Mouse (Mus musculus) midbrain, embryonic 16.5 days (tissue): ENCODE measurements at regions not wholly inside any gene's neighbourhood (a gene's known extent, or its start where the extent isn't known, plus 50 kb on each side); places are given as distances from the start of the nearest gene placed in this dataset.

Experiments used
- ATAC-seq: fragments of 200-750 bp; cut with Nextera tagmentation; 2 replicates; pipeline ENCODE4 v1.8.0; 2017; ENCODE audit warnings: moderate TSS enrichment
- H3K27ac ChIP-seq: fragments of 300-500 bp; sonication (generic); 2 replicates; pipeline ENCODE4 v1.5.1; 2014; ENCODE audit warnings: mild to moderate bottlenecking, low read length, mixed read lengths
- H3K27me3 ChIP-seq: fragments of 300-500 bp; sonication (generic); 2 replicates; pipeline ENCODE4 v1.6.1; 2014; ENCODE audit warnings: low read depth, low read length, mixed read lengths; ENCODE audit not compliant: control insufficient read depth, insufficient read depth
- H3K36me3 ChIP-seq: fragments of 300-500 bp; sonication (generic); 2 replicates; pipeline ENCODE4 v1.6.1; 2014; ENCODE audit warnings: mild to moderate bottlenecking, low read length, moderate library complexity, mixed read lengths; ENCODE audit not compliant: control insufficient read depth, insufficient read depth
- H3K4me1 ChIP-seq: fragments of 300-500 bp; sonication (generic); 2 replicates; pipeline ENCODE4 v1.6.1; 2014; ENCODE audit warnings: mild to moderate bottlenecking, low read length, mixed read lengths; ENCODE audit not compliant: control insufficient read depth, insufficient read depth
- H3K4me2 ChIP-seq: fragments of 300-500 bp; sonication (generic); 2 replicates; pipeline ENCODE4 v1.6.1; 2014; ENCODE audit warnings: mild to moderate bottlenecking, low read length, mixed read lengths
- H3K4me3 ChIP-seq: fragments of 300-500 bp; sonication (generic); 2 replicates; pipeline ENCODE4 v1.5.1; 2014; ENCODE audit warnings: low read depth, mild to moderate bottlenecking, low read length, moderate library complexity, mixed read lengths
- H3K9ac ChIP-seq: fragments of 300-500 bp; sonication (generic); 2 replicates; pipeline ENCODE4 v1.6.1; 2014; ENCODE audit warnings: low read depth, low read length, mixed read lengths
- H3K9me3 ChIP-seq: fragments of 300-500 bp; sonication (generic); replicated peaks from 2 replicates; pipeline ENCODE4 v1.6.1; 2014; ENCODE audit warnings: mild to moderate bottlenecking, low read length, mixed read lengths; ENCODE audit not compliant: control insufficient read depth, poor library complexity, severe bottlenecking
- WGBS: fragments of 180-500 bp; shearing (Covaris S2); extraction: QIAGEN DNeasy Blood & Tissue Kit; methylation state at CpG from one replicate; pipeline ENCODE4 v1.1.7; 2014; 5-methylcytosine and 5-hydroxymethylcytosine counted together

DNA sequence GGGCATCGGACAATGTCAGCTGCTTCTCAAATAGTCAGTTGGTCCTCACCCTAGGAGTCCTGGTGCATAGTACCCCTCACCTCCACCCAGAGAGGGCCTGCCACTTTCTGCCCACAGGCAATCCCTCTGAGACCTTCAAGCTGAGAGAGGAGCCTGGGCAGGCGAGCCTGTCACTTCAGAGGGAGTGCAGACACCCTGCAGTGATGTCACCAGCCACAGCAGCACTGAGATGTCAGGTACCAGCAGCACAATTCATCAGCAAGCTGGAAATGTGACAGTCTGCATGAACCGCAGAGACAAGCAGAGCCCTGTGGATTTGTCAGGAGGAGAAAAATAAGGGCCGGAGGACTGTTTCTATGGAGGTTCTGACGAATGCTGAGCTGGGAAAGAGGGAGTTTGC lies 324.3 kb downstream of the Qk start:
- Histone ChIP-seq H3K9me3 (no peaks in the 10 kb centered on the region), H3K27ac (no peak overlapping the region), H3K4me3 (no peak overlapping the region), H3K36me3 (no peaks in the 10 kb centered on the region), H3K4me2 (no peak overlapping the region), H3K4me1 (no peaks in the 10 kb centered on the region), H3K27me3 (no peaks in the 10 kb centered on the region), H3K9ac (no peak overlapping the region)
- ATAC-seq, result no peak
- WGBS, result 66% methylated on average over 5 of the region's 5 CpGs

DNA sequence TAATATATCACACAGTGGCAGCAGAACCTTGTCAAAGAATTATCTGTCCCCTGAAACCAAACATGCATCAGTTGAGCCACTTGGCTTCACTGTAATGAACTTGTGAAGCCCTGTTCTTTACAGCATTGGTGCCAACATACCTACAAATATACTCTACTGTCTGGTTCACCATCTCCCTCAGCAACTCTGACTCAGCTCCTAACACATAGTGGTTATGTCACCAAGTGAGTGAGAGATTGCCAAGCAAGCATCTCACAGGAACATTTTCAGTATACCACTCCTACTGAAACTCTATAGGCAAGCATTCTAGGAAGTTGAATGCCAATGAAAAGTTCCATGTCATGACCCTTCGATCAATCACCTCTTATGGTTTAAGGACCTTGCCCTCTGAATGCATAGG lies 321.2 kb upstream of the Pabpc6 start:
- no peak overlapping the region for H3K4me2 ChIP-seq
- H3K4me1 ChIP-seq, result no peaks in the 10 kb centered on the region; the same call in 1 of the 2 replicates
- no peaks in the 10 kb centered on the region for H3K27me3 ChIP-seq
- no peak for ATAC-seq
- no peaks in the 10 kb centered on the region; the same call in 1 of the 2 replicates for H3K9me3 ChIP-seq
- 94% methylated on average over 1 of the region's 1 CpGs for WGBS
- H3K27ac ChIP-seq, result no peak overlapping the region
- no peak overlapping the region for H3K9ac ChIP-seq
- no peak overlapping the region for H3K4me3 ChIP-seq
- H3K36me3 ChIP-seq, result no peaks in the 10 kb centered on the region

- H3K36me3 ChIP-seq, result no peaks in the 10 kb centered on the region
- H3K27ac ChIP-seq, result no peak overlapping the region
- H3K27me3 ChIP-seq, result no peaks in the 10 kb centered on the region
- no peak overlapping the region for H3K4me2 ChIP-seq
- no peaks in the 10 kb centered on the region; the same call in 1 of the 2 replicates for H3K9me3 ChIP-seq
- H3K4me1 ChIP-seq, result no peaks in the 10 kb centered on the region
- H3K4me3 ChIP-seq, result no peak overlapping the region
- no peak overlapping the region for H3K9ac ChIP-seq
- 89% methylated on average over 3 of the region's 3 CpGs for WGBS
- ATAC-seq, result no peak
Observed at GRCm38 (mm10) chr17:9981273-9981672, 311.8 kb upstream of the Pabpc6 start.

DNA sequence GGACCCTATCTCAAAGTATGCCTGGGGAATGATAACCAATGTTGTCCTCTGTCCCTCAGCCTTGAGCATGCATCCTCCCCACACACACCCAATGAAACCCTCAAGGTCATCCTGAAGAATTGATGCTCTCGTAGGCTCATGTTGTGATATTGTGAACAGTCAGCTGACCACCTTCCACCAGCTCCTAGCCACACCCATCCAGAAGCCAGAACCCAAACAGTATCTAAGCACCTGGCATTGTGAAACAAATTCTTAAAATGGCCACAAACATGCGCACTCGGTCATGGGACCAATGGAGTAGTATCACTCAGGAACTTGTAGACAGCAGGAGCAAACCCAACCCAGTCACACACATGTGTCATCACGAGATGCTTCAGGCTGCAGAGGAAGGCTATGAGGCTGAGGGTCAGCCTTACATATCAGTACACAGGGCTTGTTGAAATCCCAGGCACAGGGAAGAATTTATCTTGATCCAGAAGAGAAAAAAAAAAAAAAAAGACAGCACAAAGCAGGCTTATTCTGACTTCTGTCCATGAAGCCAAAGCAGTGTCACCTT lies 307.4 kb upstream of the Pabpc6 start:
- Histone ChIP-seq H3K9me3 (no peaks in the 10 kb centered on the region), H3K27me3 (no peaks in the 10 kb centered on the region), H3K4me1 (no peaks in the 10 kb centered on the region), H3K9ac (no peak overlapping the region), H3K4me2 (no peak overlapping the region), H3K36me3 (no peaks in the 10 kb centered on the region), H3K27ac (no peak overlapping the region), H3K4me3 (no peak overlapping the region)
- 93% methylated on average over 4 of the region's 4 CpGs for WGBS
- no peak for ATAC-seq

GRCm38 (mm10) chr17:9975995-9976394 lies 306.5 kb upstream of the Pabpc6 start:
- Histone ChIP-seq H3K4me2 (no peak overlapping the region), H3K9me3 (no peaks in the 10 kb centered on the region), H3K36me3 (no peaks in the 10 kb centered on the region), H3K4me3 (no peak overlapping the region), H3K27ac (no peak overlapping the region), H3K27me3 (no peaks in the 10 kb centered on the region), H3K9ac (no peak overlapping the region), H3K4me1 (no peaks in the 10 kb centered on the region)
- no peak for ATAC-seq
- 87% methylated on average over 14 of the region's 14 CpGs for WGBS

DNA sequence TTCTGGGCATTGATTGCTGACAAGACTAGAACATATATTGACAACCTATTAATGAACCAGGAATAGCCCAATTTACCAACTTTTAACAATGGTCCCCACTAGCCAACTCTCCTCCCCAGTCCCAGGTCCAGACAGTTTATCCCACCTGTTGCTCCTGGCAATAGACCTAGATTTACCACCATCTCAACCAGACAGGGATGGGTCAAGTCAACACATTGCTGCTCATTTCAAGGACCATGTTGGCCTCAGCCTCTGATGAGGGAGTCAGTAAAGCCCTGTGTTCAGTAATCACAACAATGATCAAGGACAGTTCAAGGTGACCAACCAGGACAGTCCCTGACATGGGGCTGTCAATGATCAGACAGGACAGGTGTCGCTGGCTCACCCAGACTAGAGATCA lies 305.6 kb upstream of the Pabpc6 start:
- H3K4me1 ChIP-seq, result peaks cover 2% of the 10 kb centered on the region; the same call in 1 of the 2 replicates
- H3K4me2 ChIP-seq, result no peak overlapping the region
- no peaks in the 10 kb centered on the region for H3K27me3 ChIP-seq
- no peak overlapping the region for H3K4me3 ChIP-seq
- no peaks in the 10 kb centered on the region for H3K36me3 ChIP-seq
- H3K9me3 ChIP-seq, result no peaks in the 10 kb centered on the region
- no peak for ATAC-seq
- H3K9ac ChIP-seq, result no peak overlapping the region
- no peak overlapping the region for H3K27ac ChIP-seq
- WGBS, result 85% methylated on average over 1 of the region's 1 CpGs

GRCm38 (mm10) chr17:9967988-9968387 lies 298.5 kb upstream of the Pabpc6 start:
- ATAC-seq, result no peak
- H3K4me3 ChIP-seq, result no peak overlapping the region
- H3K27ac ChIP-seq, result peak overlapping the region; percentile 10; the same call in 1 of the 2 replicates
- 53% methylated on average over 7 of the region's 7 CpGs for WGBS
- no peaks in the 10 kb centered on the region for H3K27me3 ChIP-seq
- H3K4me1 ChIP-seq, result peaks cover 5% of the 10 kb centered on the region; the same call in 1 of the 2 replicates
- H3K9ac ChIP-seq, result no peak overlapping the region
- H3K9me3 ChIP-seq, result no peaks in the 10 kb centered on the region
- H3K36me3 ChIP-seq, result no peaks in the 10 kb centered on the region
- no peak overlapping the region for H3K4me2 ChIP-seq

- Histone ChIP-seq H3K4me1 (peaks cover 3% of the 10 kb centered on the region; the same call in 1 of the 2 replicates), H3K9ac (no peak overlapping the region), H3K4me2 (no peak overlapping the region), H3K36me3 (no peaks in the 10 kb centered on the region), H3K9me3 (no peaks in the 10 kb centered on the region), H3K27ac (no peak overlapping the region), H3K27me3 (no peaks in the 10 kb centered on the region), H3K4me3 (no peak overlapping the region)
- 85% methylated on average over 10 of the region's 10 CpGs for WGBS
- ATAC-seq, result no peak
Observed at GRCm38 (mm10) chr17:9962893-9963436, 293.4 kb upstream of the Pabpc6 start.

DNA sequence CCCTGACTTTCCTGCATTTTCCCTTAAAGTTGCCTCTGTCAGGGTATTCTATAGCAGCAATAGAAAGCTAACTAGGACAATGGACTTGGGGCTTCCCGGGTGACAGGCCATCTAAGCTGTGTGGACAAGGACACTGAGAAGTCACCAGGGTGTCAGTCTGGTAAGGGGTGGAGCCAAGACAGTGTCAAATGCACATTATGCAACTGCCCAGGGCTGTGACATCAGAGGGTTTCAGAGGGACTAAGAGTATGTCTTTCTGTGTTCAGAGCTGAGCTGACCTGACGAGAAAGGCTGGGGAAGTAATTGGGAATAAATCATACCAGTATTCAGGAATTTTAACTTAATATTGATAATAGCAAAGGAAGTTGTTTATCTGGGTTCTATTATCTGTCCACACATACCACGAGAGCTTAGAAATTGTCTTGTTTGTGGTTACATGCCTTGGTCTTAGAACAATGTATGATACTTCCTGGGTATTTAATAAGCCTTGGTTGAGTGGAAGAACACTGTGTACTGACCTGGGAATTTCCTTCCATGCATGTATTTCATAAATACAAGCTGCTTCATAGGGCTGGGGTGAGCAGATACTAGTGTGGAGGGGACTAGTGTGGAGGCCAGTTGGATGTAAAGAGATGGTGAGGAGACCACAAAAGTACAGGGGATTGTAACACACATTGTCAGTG lies 279.6 kb upstream of the Pabpc6 start:
- Histone ChIP-seq H3K4me3 (no peak overlapping the region), H3K27ac (no peak overlapping the region), H3K4me2 (no peak overlapping the region), H3K9ac (no peak overlapping the region), H3K4me1 (no peaks in the 10 kb centered on the region), H3K36me3 (no peaks in the 10 kb centered on the region), H3K27me3 (no peaks in the 10 kb centered on the region), H3K9me3 (no peaks in the 10 kb centered on the region)
- 75% methylated on average over 3 of the region's 3 CpGs for WGBS
- ATAC-seq, result no peak
